Mouse (Mus musculus) embryonic facial prominence, embryonic 12.5 days (tissue): ENCODE results near the gene Tuba3a. TPM values are rescaled to one million over a fixed set of nuclear protein-coding genes. Genes with fewer than 3 reads are reported as not detected.
"Not testable (repeated sequence)": the region's sequence is repeated elsewhere in the genome, so short reads cannot be mapped to it uniquely, and the experiment has no call there.

Experiments
- ATAC-seq: fragments of 200-750 bp; cut with Nextera tagmentation; 2 replicates; pipeline ENCODE4 v1.8.0; 2017; ENCODE audit not compliant: insufficient number of reproducible peaks, insufficient read depth, low FRiP score, low TSS enrichment
- H3K27ac ChIP-seq: fragments of 300-500 bp; sonication (generic); 2 replicates; pipeline ENCODE4 v1.5.1; 2016; ENCODE audit warnings: mild to moderate bottlenecking
- H3K27me3 ChIP-seq: fragments of 300-500 bp; sonication (generic); 2 replicates; pipeline ENCODE4 v1.6.1; 2016; ENCODE audit warnings: mild to moderate bottlenecking, moderate library complexity
- H3K36me3 ChIP-seq: fragments of 300-500 bp; sonication (generic); 2 replicates; pipeline ENCODE4 v1.6.1; 2016; ENCODE audit warnings: mild to moderate bottlenecking
- H3K4me1 ChIP-seq: fragments of 300-500 bp; sonication (generic); 2 replicates; pipeline ENCODE4 v1.6.1; 2016
- H3K4me2 ChIP-seq: fragments of 300-500 bp; sonication (generic); replicated peaks from 2 replicates; pipeline ENCODE4 v1.6.1; 2016; ENCODE audit warnings: mild to moderate bottlenecking, moderate library complexity
- H3K4me3 ChIP-seq: fragments of 300-500 bp; sonication (generic); 2 replicates; pipeline ENCODE4 v1.5.1; 2016; ENCODE audit warnings: mild to moderate bottlenecking
- H3K9ac ChIP-seq: fragments of 300-500 bp; sonication (generic); 2 replicates; pipeline ENCODE4 v1.6.1; 2016; ENCODE audit warnings: mild to moderate bottlenecking, moderate library complexity
- H3K9me3 ChIP-seq: fragments of 300-500 bp; sonication (generic); 2 replicates; pipeline ENCODE4 v1.6.1; 2016; ENCODE audit warnings: mild to moderate bottlenecking, moderate library complexity
- WGBS: fragments of 180-500 bp; shearing (Covaris S2); methylation state at CpG from one replicate; pipeline ENCODE4 v1.1.7; 2016; 5-methylcytosine and 5-hydroxymethylcytosine counted together
- polyA plus RNA-seq: library from polyadenylated mRNA; unstranded; fragments of >200 nt; fragmentation: Nextera tagmentation; extraction: Ambion mirVana; gene quantifications from 2 replicates; pipeline ENCODE4 v1.2.1, GENCODE M21; 2016

The Tuba3a gene
- polyA plus RNA-seq, 1 experiment from 2014 or later, result 0.20 TPM

- WGBS, result 83% methylated on average over 7 of the region's 7 CpGs
These were observed 18.6 kb upstream of the Tuba3a start for GRCm38 (mm10) chr6:125304408-125304807.

GRCm38 (mm10) chr6:125303242-125303641 is 17.4 kb upstream of the Tuba3a start:
- peaks cover 14% of the 10 kb centered on the region for H3K36me3 ChIP-seq
- H3K9me3 ChIP-seq, result no peaks in the 10 kb centered on the region
- 80% methylated on average over 4 of the region's 4 CpGs for WGBS
- no peak for ATAC-seq
- H3K27ac ChIP-seq, result no peak overlapping the region
- no peak overlapping the region for H3K4me3 ChIP-seq
- no peak overlapping the region for H3K9ac ChIP-seq
- H3K4me1 ChIP-seq, result no peaks in the 10 kb centered on the region
- no peaks in the 10 kb centered on the region for H3K27me3 ChIP-seq
- no peak overlapping the region for H3K4me2 ChIP-seq

More at GRCm38 (mm10) chr6:125304408-125304807, 18.6 kb upstream of the Tuba3a start:
- H3K9me3 ChIP-seq, H3K4me1 ChIP-seq, H3K27ac ChIP-seq, H3K4me3 ChIP-seq, H3K4me2 ChIP-seq, H3K9ac ChIP-seq, H3K27me3 ChIP-seq, ATAC-seq: not testable (repeated sequence)
- peaks cover 14% of the 10 kb centered on the region for H3K36me3 ChIP-seq

GRCm38 (mm10) chr6:125302231-125302982 is 16.6 kb upstream of the Tuba3a start:
- H3K4me3 ChIP-seq, result no peak overlapping the region
- H3K4me1 ChIP-seq, result no peaks in the 10 kb centered on the region
- H3K27ac ChIP-seq, result no peak overlapping the region
- H3K27me3 ChIP-seq, result no peaks in the 10 kb centered on the region
- H3K36me3 ChIP-seq, result peaks cover 14% of the 10 kb centered on the region
- WGBS, result 71% methylated on average over 24 of the region's 24 CpGs
- no peak overlapping the region for H3K4me2 ChIP-seq
- ATAC-seq, result no peak
- no peaks in the 10 kb centered on the region for H3K9me3 ChIP-seq
- no peak overlapping the region for H3K9ac ChIP-seq

GRCm38 (mm10) chr6:125300982-125301381 is 15.1 kb upstream of the Tuba3a start:
- Histone ChIP-seq H3K27me3 (no peaks in the 10 kb centered on the region), H3K9me3 (no peaks in the 10 kb centered on the region), H3K4me1 (no peaks in the 10 kb centered on the region), H3K27ac (no peak overlapping the region), H3K4me2 (no peak overlapping the region), H3K9ac (no peak overlapping the region), H3K36me3 (0 out of 2 replicates have a peak, but pooled peaks cover under 1% of the 10 kb centered on the region), H3K4me3 (no peak overlapping the region)
- 63% methylated on average over 1 of the region's 1 CpGs for WGBS
- no peak for ATAC-seq

GRCm38 (mm10) chr6:125297149-125297820 is 11.4 kb upstream of the Tuba3a start:
- Histone ChIP-seq H3K4me2 (no peak overlapping the region), H3K27me3 (no peaks in the 10 kb centered on the region), H3K9me3 (no peaks in the 10 kb centered on the region), H3K4me1 (no peaks in the 10 kb centered on the region), H3K27ac (no peak overlapping the region), H3K36me3 (no peaks in the 10 kb centered on the region), H3K9ac (no peak overlapping the region), H3K4me3 (no peak overlapping the region)
- ATAC-seq, result no peak
- 67% methylated on average over 5 of the region's 5 CpGs for WGBS

GRCm38 (mm10) chr6:125294049-125294448 is 8.2 kb upstream of the Tuba3a start:
- H3K4me1 ChIP-seq, result no peaks in the 10 kb centered on the region
- no peak overlapping the region for H3K9ac ChIP-seq
- WGBS, result 69% methylated on average over 4 of the region's 4 CpGs
- no peak overlapping the region for H3K27ac ChIP-seq
- no peaks in the 10 kb centered on the region for H3K36me3 ChIP-seq
- H3K9me3 ChIP-seq, result no peaks in the 10 kb centered on the region
- no peak overlapping the region for H3K4me2 ChIP-seq
- no peaks in the 10 kb centered on the region for H3K27me3 ChIP-seq
- no peak overlapping the region for H3K4me3 ChIP-seq
- ATAC-seq, result no peak

GRCm38 (mm10) chr6:125292256-125292655 is 6.4 kb upstream of the Tuba3a start:
- no peaks in the 10 kb centered on the region for H3K36me3 ChIP-seq
- no peak overlapping the region for H3K9ac ChIP-seq
- WGBS, result 93% methylated on average over 7 of the region's 7 CpGs
- H3K9me3 ChIP-seq, result no peaks in the 10 kb centered on the region
- H3K4me2 ChIP-seq, result no peak overlapping the region
- H3K4me1 ChIP-seq, result no peaks in the 10 kb centered on the region
- H3K4me3 ChIP-seq, result no peak overlapping the region
- no peak overlapping the region for H3K27ac ChIP-seq
- ATAC-seq, result no peak
- H3K27me3 ChIP-seq, result no peaks in the 10 kb centered on the region

- Histone ChIP-seq H3K36me3 (no peaks in the 10 kb centered on the region), H3K27ac (no peak overlapping the region), H3K9ac (no peak overlapping the region), H3K4me1 (no peaks in the 10 kb centered on the region), H3K27me3 (no peaks in the 10 kb centered on the region), H3K9me3 (no peaks in the 10 kb centered on the region), H3K4me2 (no peak overlapping the region), H3K4me3 (no peak overlapping the region)
- 76% methylated on average over 4 of the region's 4 CpGs for WGBS
- ATAC-seq, result no peak
These were observed 5.5 kb upstream of the Tuba3a start for GRCm38 (mm10) chr6:125291329-125291728.

- ATAC-seq, result no peak
- H3K9me3 ChIP-seq, result no peaks in the 10 kb centered on the region
- no peak overlapping the region for H3K4me3 ChIP-seq
- H3K27ac ChIP-seq, result no peak overlapping the region
- H3K4me2 ChIP-seq, result no peak overlapping the region
- no peaks in the 10 kb centered on the region for H3K4me1 ChIP-seq
- no peaks in the 10 kb centered on the region for H3K36me3 ChIP-seq
- H3K9ac ChIP-seq, result no peak overlapping the region
- H3K27me3 ChIP-seq, result no peaks in the 10 kb centered on the region
- 76% methylated on average over 5 of the region's 5 CpGs for WGBS
These were observed 2.9 kb upstream of the Tuba3a start for GRCm38 (mm10) chr6:125288730-125289129.

GRCm38 (mm10) chr6:125286944-125287343 is 1.1 kb upstream of the Tuba3a start:
- Histone ChIP-seq H3K9me3 (no peaks in the 10 kb centered on the region), H3K27ac (no peak overlapping the region), H3K36me3 (no peaks in the 10 kb centered on the region), H3K27me3 (no peaks in the 10 kb centered on the region), H3K4me1 (no peaks in the 10 kb centered on the region), H3K4me2 (no peak overlapping the region), H3K9ac (no peak overlapping the region), H3K4me3 (no peak overlapping the region)
- WGBS, result 88% methylated on average over 4 of the region's 4 CpGs
- ATAC-seq, result no peak

- no peak overlapping the region for H3K27ac ChIP-seq
- 89% methylated on average over 7 of the region's 7 CpGs for WGBS
These were observed 1.1 kb downstream of the Tuba3a start for GRCm38 (mm10) chr6:125284751-125285150.

GRCm38 (mm10) chr6:125284250-125284649 is 1.6 kb downstream of the Tuba3a start:
- Histone ChIP-seq H3K27me3 (no peaks in the 10 kb centered on the region), H3K4me1 (no peaks in the 10 kb centered on the region), H3K4me3 (no peak overlapping the region), H3K36me3 (no peaks in the 10 kb centered on the region), H3K9me3 (no peaks in the 10 kb centered on the region), H3K27ac (no peak overlapping the region), H3K9ac (no peak overlapping the region), H3K4me2 (no peak overlapping the region)
- ATAC-seq, result no peak
- WGBS, result 51% methylated on average over 8 of the region's 8 CpGs

More at GRCm38 (mm10) chr6:125284751-125285150, 1.1 kb downstream of the Tuba3a start:
- no peaks in the 10 kb centered on the region for H3K9me3 ChIP-seq
- no peak overlapping the region for H3K9ac ChIP-seq
- no peak overlapping the region for H3K4me3 ChIP-seq
- H3K36me3 ChIP-seq, result no peaks in the 10 kb centered on the region
- H3K4me1 ChIP-seq, result no peaks in the 10 kb centered on the region
- H3K27me3 ChIP-seq, result no peaks in the 10 kb centered on the region
- no peak for ATAC-seq
- no peak overlapping the region for H3K4me2 ChIP-seq
